Mouse (Mus musculus): ENCODE results near the gene 2310034G01Rik. TPM values are rescaled to one million over a fixed set of nuclear protein-coding genes. Genes with fewer than 3 reads are reported as not detected.
A peak's percentile ranks its signal among the peaks of the same experiment; 100 is the strongest.

The 2310034G01Rik gene
- polyA plus RNA-seq, 1 experiment, result not detected

DNA sequence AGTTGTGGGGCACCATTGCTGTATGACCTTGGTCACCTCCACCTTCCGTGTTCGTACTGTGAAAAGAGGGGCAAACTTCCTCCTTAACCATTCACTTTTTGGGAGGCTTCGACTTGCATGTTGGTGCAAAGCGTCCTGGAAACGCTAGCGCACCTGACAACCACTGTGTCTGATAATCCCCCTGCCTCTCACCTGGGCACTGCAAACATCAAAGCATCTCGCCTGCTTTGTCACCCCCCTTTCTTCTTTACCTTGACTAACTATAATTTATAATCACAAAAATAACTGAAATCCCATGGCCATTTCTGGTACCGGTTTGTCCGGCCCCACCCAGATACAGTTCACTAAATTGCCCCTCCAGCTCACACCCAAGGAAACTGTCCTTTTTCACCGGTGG is 44.6 kb upstream of the 2310034G01Rik start:
- H3K27ac ChIP-seq (ENCODE audit: insufficient read depth, low read depth, low read length), result no peak overlapping the region
- H3K4me1 ChIP-seq (ENCODE audit: control insufficient read depth, insufficient read depth, low read length), result peaks cover 17% of the 10 kb centered on the region
- 3% methylated on average over 10 of the region's 10 CpGs for WGBS
- peak overlapping the region; percentile 61 for H3K4me3 ChIP-seq (ENCODE audit: insufficient read depth, low read depth, low read length)
- TF ChIP-seq CTCF (IDR thresholded peaks at IDR 0.05; ENCODE audit: insufficient read depth, low read depth, low read length) (no peak), POLR2A (IDR thresholded peaks at IDR 0.05; ENCODE audit: insufficient read depth, low read depth, low read length) (no peak)

DNA sequence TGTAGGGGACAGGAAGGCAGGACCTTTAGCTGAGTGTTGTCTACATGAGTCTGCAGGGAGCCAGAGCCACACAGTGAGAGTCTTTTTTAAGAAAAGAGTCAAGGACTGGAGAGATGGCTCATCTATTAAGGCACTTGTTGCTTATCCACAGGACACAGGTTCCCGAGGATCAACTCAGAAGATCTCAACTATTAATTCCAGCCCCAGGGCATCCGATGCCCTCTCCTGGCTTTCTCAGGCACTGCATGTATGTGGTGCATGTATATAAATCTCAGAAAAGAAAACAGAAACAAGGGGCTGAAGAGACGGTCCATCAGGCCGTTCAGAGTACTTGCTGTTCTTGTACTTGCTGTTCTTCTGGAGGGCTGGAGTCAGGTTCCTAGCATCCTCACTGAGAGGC is 41.9 kb upstream of the 2310034G01Rik start:
- Histone ChIP-seq H3K4me3 (ENCODE audit: insufficient read depth, low read depth, low read length) (no peak overlapping the region), H3K27ac (ENCODE audit: insufficient read depth, low read depth, low read length) (no peak overlapping the region), H3K4me1 (ENCODE audit: control insufficient read depth, insufficient read depth, low read length) (peaks cover 9% of the 10 kb centered on the region)
- TF ChIP-seq POLR2A (IDR thresholded peaks at IDR 0.05; ENCODE audit: insufficient read depth, low read depth, low read length), result no peak
- TF ChIP-seq CTCF (IDR thresholded peaks at IDR 0.05; ENCODE audit: insufficient read depth, low read depth, low read length), result no peak
- 11% methylated on average over 4 of the region's 4 CpGs for WGBS

DNA sequence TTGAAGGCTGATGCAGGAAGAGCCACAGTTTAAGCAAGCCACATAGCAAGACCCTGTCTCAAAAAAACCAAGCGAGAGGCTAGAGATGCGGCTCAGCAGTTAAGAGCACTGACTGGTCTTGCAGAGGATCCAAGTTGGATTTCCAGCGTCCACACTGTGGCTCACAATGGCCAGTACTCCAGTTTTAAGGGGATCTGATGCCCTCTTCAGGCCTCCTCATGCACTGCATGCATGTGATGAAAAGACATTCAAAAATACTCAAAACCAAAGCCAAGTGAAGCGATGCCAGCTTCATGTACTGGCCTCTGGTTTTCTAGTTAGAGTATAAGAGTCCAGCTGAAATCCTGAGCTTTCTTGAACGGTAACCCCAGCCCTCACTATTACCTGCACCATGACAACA is 39.8 kb upstream of the 2310034G01Rik start:
- no peak overlapping the region for H3K4me3 ChIP-seq (ENCODE audit: insufficient read depth, low read depth, low read length)
- no peak overlapping the region for H3K27ac ChIP-seq (ENCODE audit: insufficient read depth, low read depth, low read length)
- H3K4me1 ChIP-seq (ENCODE audit: control insufficient read depth, insufficient read depth, low read length), result peaks cover 9% of the 10 kb centered on the region
- WGBS, result 82% methylated on average over 5 of the region's 5 CpGs
- TF ChIP-seq POLR2A (IDR thresholded peaks at IDR 0.05; ENCODE audit: insufficient read depth, low read depth, low read length), result no peak
- peak; percentile 22; the same call in 1 of the 2 replicates for TF ChIP-seq CTCF (IDR thresholded peaks at IDR 0.05; ENCODE audit: insufficient read depth, low read depth, low read length)

DNA sequence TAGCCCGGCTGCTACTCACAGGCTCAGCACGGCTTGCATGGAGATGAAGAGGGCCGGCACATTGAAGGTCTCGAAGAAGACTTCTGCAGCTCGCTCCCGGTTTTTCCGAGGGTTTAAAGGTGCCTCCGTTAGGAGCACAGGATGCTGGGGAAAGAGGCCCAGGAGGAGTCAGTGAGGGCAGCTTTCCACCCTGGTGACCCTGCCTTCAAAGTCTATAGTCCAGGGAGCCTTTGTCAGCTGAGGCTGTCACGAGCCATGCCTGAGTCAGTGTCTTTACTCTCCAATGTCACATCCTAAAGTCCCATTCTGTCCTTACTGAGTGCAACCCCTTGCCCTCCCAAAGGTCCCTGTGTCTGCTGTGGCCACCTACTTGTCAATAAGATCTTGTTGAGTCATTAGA is 32.2 kb upstream of the 2310034G01Rik start:
- 87% methylated on average over 9 of the region's 9 CpGs for WGBS
- no peak for TF ChIP-seq CTCF (IDR thresholded peaks at IDR 0.05; ENCODE audit: insufficient read depth, low read depth, low read length)
- TF ChIP-seq POLR2A (IDR thresholded peaks at IDR 0.05; ENCODE audit: insufficient read depth, low read depth, low read length), result no peak

DNA sequence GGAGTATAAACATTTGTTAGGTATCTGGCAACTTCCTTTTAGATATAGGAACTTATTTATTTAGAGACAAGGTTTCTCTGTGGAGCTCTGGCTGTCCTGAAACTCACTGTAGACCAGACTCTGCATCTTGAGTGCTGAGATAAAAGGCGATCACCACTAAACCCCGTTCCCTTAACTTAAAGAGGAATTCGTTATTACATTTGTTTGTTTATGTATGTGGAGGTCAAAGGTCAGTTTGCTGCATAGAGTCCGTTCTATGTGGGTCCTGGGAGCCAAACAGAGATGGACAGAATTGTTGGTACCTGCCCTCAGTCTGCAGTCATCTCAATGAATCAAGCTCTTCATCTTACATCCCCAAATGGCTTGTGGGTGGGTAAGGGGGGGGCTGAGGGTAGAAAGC is 25.8 kb upstream of the 2310034G01Rik start:
- peaks cover 11% of the 10 kb centered on the region for H3K4me1 ChIP-seq (ENCODE audit: control insufficient read depth, insufficient read depth, low read length)
- WGBS, result 37% methylated on average over 4 of the region's 4 CpGs
- TF ChIP-seq POLR2A (IDR thresholded peaks at IDR 0.05; ENCODE audit: insufficient read depth, low read depth, low read length), result no peak
- no peak for TF ChIP-seq CTCF (IDR thresholded peaks at IDR 0.05; ENCODE audit: insufficient read depth, low read depth, low read length)
- H3K4me3 ChIP-seq (ENCODE audit: insufficient read depth, low read depth, low read length), result no peak overlapping the region
- H3K27ac ChIP-seq (ENCODE audit: insufficient read depth, low read depth, low read length), result no peak overlapping the region

More for the DNA sequence above, 32.2 kb upstream of the 2310034G01Rik start:
- Histone ChIP-seq H3K4me3 (ENCODE audit: insufficient read depth, low read depth, low read length) (no peak overlapping the region), H3K27ac (ENCODE audit: insufficient read depth, low read depth, low read length) (no peak overlapping the region), H3K4me1 (ENCODE audit: control insufficient read depth, insufficient read depth, low read length) (no peaks in the 10 kb centered on the region)

DNA sequence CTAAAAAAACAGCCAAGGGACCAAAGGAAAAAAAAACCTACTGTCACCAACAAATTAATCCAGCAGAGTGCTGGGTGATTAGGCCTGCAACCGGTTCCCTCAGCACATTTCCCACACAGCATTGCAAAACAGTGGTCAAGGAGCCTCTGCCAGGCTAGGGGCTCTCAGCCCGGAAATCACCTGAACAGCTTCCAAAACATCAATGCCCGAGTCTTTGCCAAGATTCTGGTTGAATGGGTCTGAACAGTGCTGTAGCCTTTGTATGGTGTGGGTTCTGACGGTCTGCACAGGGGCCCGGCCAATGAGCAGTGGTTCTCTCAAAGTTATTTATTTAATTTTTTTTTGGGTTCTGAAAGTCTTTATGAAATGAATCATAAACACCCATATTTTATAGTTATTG is 25.4 kb upstream of the 2310034G01Rik start:
- Histone ChIP-seq H3K27ac (ENCODE audit: insufficient read depth, low read depth, low read length) (no peak overlapping the region), H3K4me1 (ENCODE audit: control insufficient read depth, insufficient read depth, low read length) (peaks cover 11% of the 10 kb centered on the region), H3K4me3 (ENCODE audit: insufficient read depth, low read depth, low read length) (no peak overlapping the region)
- 27% methylated on average over 5 of the region's 5 CpGs for WGBS
- TF ChIP-seq POLR2A (IDR thresholded peaks at IDR 0.05; ENCODE audit: insufficient read depth, low read depth, low read length), result no peak
- TF ChIP-seq CTCF (IDR thresholded peaks at IDR 0.05; ENCODE audit: insufficient read depth, low read depth, low read length), result no peak

DNA sequence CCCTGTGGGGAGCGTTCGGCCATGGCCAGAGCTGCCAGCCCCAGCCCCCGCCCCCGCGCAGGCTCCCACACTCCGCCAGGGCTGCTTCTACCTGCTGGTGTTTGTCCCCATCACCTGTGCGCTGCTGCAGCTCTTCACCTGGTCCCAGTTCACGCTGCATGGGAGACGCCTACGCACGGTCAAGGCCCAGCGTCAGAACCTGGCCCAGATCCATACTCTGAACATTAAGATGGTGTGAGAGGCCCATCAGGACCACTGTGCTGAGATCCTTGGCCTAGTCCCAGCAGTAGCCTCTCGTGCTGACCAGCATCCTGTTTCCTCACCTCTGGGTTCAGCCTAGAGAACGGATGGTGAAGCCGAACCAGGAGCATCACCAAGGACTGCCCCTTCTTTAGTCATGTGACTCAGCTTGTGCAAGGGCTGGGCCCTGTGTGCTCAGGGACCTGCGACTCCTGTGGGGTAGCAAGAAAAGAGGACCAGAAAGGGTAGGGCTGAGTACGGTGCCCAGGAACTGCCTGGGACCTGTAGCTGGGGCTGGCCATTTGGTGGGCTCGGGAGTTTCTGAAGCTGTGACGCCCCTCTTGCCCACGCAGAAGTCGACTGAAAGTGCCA is 24.5 kb upstream of the 2310034G01Rik start:
- TF ChIP-seq CTCF (IDR thresholded peaks at IDR 0.05; ENCODE audit: insufficient read depth, low read depth, low read length), result no peak
- TF ChIP-seq POLR2A (IDR thresholded peaks at IDR 0.05; ENCODE audit: insufficient read depth, low read depth, low read length), result no peak
- no peak overlapping the region for H3K27ac ChIP-seq (ENCODE audit: insufficient read depth, low read depth, low read length)
- H3K4me3 ChIP-seq (ENCODE audit: insufficient read depth, low read depth, low read length), result no peak overlapping the region
- WGBS, result 47% methylated on average over 21 of the region's 21 CpGs
- peaks cover 11% of the 10 kb centered on the region for H3K4me1 ChIP-seq (ENCODE audit: control insufficient read depth, insufficient read depth, low read length)

DNA sequence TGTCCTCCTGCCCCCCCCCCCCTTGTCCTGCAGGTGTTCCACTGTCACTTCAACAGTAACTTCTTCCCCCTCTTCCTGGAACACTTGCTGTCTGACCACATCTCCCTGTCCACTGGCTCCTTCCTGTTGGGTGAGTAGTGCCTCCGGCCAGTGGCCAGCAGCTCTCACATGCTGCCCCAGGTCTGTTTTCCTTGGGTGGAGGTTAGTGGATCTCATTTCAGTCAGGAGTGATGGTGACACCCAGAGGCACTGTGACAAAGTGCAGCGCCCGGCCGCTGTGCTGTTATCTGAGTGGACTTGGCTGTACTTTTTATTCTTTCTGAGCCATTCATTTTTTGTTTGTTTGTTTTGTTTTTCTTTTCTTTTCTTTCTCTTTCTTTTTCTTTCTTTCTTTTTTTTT is 19.1 kb upstream of the 2310034G01Rik start:
- H3K4me1 ChIP-seq (ENCODE audit: control insufficient read depth, insufficient read depth, low read length), result peaks cover 16% of the 10 kb centered on the region
- no peak overlapping the region for H3K4me3 ChIP-seq (ENCODE audit: insufficient read depth, low read depth, low read length)
- TF ChIP-seq POLR2A (IDR thresholded peaks at IDR 0.05; ENCODE audit: insufficient read depth, low read depth, low read length) (no peak), CTCF (IDR thresholded peaks at IDR 0.05; ENCODE audit: insufficient read depth, low read depth, low read length) (no peak)
- WGBS, result 25% methylated on average over 4 of the region's 4 CpGs
- no peak overlapping the region for H3K27ac ChIP-seq (ENCODE audit: insufficient read depth, low read depth, low read length)

DNA sequence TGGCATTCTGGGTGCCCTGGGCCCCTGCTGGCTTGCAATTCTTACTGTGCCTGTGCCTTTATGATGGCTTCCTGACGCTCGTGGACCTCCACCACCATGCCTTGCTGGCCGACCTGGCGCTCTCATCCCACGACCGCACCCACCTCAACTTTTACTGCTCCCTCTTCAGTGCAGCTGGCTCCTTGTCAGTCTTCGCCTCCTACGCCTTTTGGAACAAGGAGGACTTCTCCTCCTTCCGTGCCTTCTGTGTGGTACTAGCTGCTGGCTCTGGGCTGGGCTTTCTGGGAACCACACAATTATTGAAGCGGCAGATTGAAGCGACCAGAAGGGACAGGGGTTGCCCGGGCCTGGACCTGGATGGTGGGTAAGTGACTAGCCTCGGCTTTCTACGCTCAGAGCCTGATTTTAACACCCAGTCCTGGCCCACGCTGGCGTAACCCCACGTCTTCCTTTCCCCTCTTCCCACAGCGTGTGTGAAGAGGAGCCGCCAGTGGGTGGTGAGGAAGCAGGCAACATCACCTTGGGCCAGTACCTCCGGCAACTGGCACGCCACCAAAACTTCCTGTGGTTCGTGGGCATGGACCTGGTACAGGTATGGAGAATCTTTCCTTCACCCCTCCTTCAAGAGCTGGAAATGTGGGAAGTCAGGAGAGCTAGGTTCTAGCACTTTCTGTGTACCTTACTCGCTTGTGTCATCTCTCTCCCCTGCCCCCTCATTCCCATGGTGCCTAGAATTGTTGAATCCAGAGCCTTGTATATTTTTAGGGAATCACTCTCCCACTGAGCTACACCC is 17.9 kb upstream of the 2310034G01Rik start:
- H3K4me1 ChIP-seq (ENCODE audit: control insufficient read depth, insufficient read depth, low read length), result peaks cover 16% of the 10 kb centered on the region
- WGBS, result 66% methylated on average over 23 of the region's 23 CpGs
- TF ChIP-seq POLR2A (IDR thresholded peaks at IDR 0.05; ENCODE audit: insufficient read depth, low read depth, low read length), result no peak
- no peak for TF ChIP-seq CTCF (IDR thresholded peaks at IDR 0.05; ENCODE audit: insufficient read depth, low read depth, low read length)
- H3K4me3 ChIP-seq (ENCODE audit: insufficient read depth, low read depth, low read length), result no peak overlapping the region
- H3K27ac ChIP-seq (ENCODE audit: insufficient read depth, low read depth, low read length), result peak overlapping the region; percentile 49; the same call in 1 of the 2 replicates
